ENCODE assay signal across 8 mouse cellular contexts in genomic region chr3:80802596-80803081, GRCm38 (mm10). TPM values are rescaled to one million over a fixed set of nuclear protein-coding genes. Genes with fewer than 3 reads are reported as not detected.
DNase-seq lines count a peak whose midpoint lies in the region; ATAC-seq and TF ChIP-seq lines count a peak whose summit lies in the region.

Gene Gria2 (minus strand): TSS chr3:80802835.

- DNase-seq in NIH3T3 (ENCODE audit: low read depth), result peak; percentile 84
- peak; percentile 88 to 92 for DNase-seq in cerebellum, adult 18-20 months
- peak; percentile 96 for DNase-seq in forebrain, postnatal 0 days
- DNase-seq in layer of hippocampus, postnatal 14 days (ENCODE audit: low spot score in 2 of 2), result peak; percentile 91 to 94
- peak; percentile 64 to 71 for DNase-seq in lung, postnatal 4 days
- peak; percentile 89 for DNase-seq in right cerebral cortex, postnatal 14 days

- H3K27ac ChIP-seq in forebrain, postnatal 0 days (ENCODE audit: low read depth, low read length), result peak within 1 kb of the TSS; percentile 95
- peak within 1 kb of the TSS; percentile 91 for H3K27ac ChIP-seq in hindbrain, embryonic 12.5 days

- peaks cover 3% of the 10 kb centered on the region; the same call in 1 of the 2 replicates for H3K4me1 ChIP-seq in forebrain, postnatal 0 days (ENCODE audit: insufficient read depth)
- peaks cover 8% of the 10 kb centered on the region for H3K4me1 ChIP-seq in hindbrain, embryonic 12.5 days

- H3K36me3 ChIP-seq in forebrain, postnatal 0 days (ENCODE audit: insufficient read depth), result no peaks in the 10 kb centered on the region
- no peaks in the 10 kb centered on the region for H3K36me3 ChIP-seq in hindbrain, embryonic 12.5 days

- peak within 1 kb of the TSS; percentile 87 for H3K9ac ChIP-seq in forebrain, postnatal 0 days
- H3K9ac ChIP-seq in hindbrain, embryonic 12.5 days, result peak within 1 kb of the TSS; percentile 74

- no peaks in the 10 kb centered on the region for H3K27me3 ChIP-seq in forebrain, postnatal 0 days (ENCODE audit: insufficient read depth, low read length)
- H3K27me3 ChIP-seq in hindbrain, embryonic 12.5 days, result no peaks in the 10 kb centered on the region

- no peak for TF ChIP-seq CTCF in forebrain, postnatal 0 days (IDR thresholded peaks at IDR 0.05; ENCODE audit: low read depth)

- H3K9me3 ChIP-seq in forebrain, postnatal 0 days (ENCODE audit: low read length), result no peaks in the 10 kb centered on the region
- no peaks in the 10 kb centered on the region for H3K9me3 ChIP-seq in hindbrain, embryonic 12.5 days (replicated peaks)

- WGBS in forebrain, postnatal 0 days, result under 1% methylated on average over 35 of the region's 35 CpGs
- WGBS in hindbrain, embryonic 12.5 days, result 1% methylated on average over 35 of the region's 35 CpGs

- H3K4me2 ChIP-seq in forebrain, postnatal 0 days (ENCODE audit: low read depth), result peak within 1 kb of the TSS; percentile 63
- H3K4me2 ChIP-seq in hindbrain, embryonic 12.5 days (replicated peaks), result peak within 1 kb of the TSS; percentile 75

- peak within 1 kb of the TSS; percentile 73 for H3K4me3 ChIP-seq in forebrain, postnatal 0 days (ENCODE audit: low read depth, low read length)
- H3K4me3 ChIP-seq in hindbrain, embryonic 12.5 days, result peak within 1 kb of the TSS; percentile 62

- peak; percentile 92 for ATAC-seq in forebrain, postnatal 0 days
- peak; percentile 92 for ATAC-seq in hindbrain, embryonic 12.5 days (ENCODE audit: low FRiP score)
- no peak for ATAC-seq in erythroblast, adult 5-6 weeks (replicated peaks; ENCODE audit: low FRiP score, poor library complexity, severe bottlenecking)

RNA-seq across cellular contexts. Expression of gene Gria2, which starts in this region (rescaled TPM):
- total RNA-seq in forebrain, postnatal 0 days (2014; rRNA removed), result 281 and 308 TPM in 2 replicates
- 101 and 159 TPM in 2 replicates for polyA plus RNA-seq in forebrain, postnatal 0 days (2015; fragmentation: Nextera tagmentation; extraction: Ambion mirVana)
- polyA plus RNA-seq in hindbrain, embryonic 12.5 days (2016; fragmentation: Nextera tagmentation; extraction: Ambion mirVana), result 55.7 and 62.4 TPM in 2 replicates
- 100 to 1,000 TPM; 547 to 604 TPM for total RNA-seq in layer of hippocampus, postnatal 14 days (2021)
- total RNA-seq in erythroblast, adult 5-6 weeks (2015; ENCODE audit: low replicate concordance), result not detected in 2 replicates
- not detected in 2 replicates for total RNA-seq in erythroblast, adult 5-6 weeks (2017; ENCODE audit: low replicate concordance)

Comparison
In these comparisons a context has a peak if more than half of its experiments do, and no peak if none do; other contexts are left out.
1. RNA of gene Gria2 (total RNA-seq): 547 to 604 TPM in layer of hippocampus, postnatal 14 days and 281 to 308 TPM in forebrain, postnatal 0 days; not detected in erythroblast, adult 5-6 weeks; every median in the first group is over 100 times any median in the second.
2. Peak in every context shown above with its lines, with median percentiles within 50 percentile points of each other: DNase-seq.